8 mouse cellular contexts compared by ENCODE assay signal in the genomic region with DNA sequence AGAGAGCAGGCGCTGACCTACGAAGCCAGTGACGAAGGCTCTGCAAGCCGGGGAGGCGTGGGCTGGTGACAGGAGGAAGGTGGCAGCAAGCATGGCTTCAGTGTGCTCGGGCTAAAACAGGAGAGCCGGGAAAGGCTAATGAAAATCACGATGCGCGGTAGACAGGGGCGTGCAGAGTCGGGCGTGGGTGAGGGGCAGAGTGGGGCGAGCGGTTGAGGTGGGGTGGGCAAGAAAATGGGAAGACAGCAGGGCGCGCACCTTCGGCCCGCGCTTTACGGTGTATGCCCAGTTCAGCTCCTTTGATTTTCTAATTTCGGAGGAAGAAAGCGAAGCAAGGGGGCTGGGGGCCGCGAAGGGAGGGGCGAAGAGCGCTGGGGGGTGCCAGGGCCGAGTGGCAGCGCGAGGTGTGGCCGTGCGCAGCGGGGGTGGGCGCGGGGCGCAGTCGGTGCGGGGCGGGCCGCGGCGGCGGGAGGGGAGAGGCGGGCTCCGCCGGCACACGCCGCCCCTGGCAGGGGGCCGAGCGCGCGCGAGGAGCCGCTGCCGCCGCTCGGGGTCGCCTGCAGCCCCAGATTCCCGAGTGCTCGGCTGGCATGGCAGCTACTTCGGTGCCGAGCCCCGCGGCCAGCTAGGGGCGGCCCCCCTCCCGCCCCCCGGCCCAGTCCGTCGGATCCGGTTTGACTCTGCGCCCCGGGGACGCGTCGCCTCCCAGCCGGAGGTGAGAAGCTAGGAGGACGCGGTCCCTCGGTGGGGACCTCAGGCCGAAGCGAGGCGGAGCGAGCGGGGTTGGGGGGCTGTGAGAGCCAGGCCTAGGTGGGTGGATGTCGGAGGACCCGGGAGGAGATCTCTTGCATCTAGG. TPM values are rescaled to one million over a fixed set of nuclear protein-coding genes. Genes with fewer than 3 reads are reported as not detected.
DNase-seq lines count a peak whose midpoint lies in the region; ATAC-seq and TF ChIP-seq lines count a peak whose summit lies in the region.

TSS of gene Dlk2 (plus strand) at position 58 of the 856 bp plus-strand sequence.

- no peaks in the 10 kb centered on the region for H3K36me3 ChIP-seq in thymus, adult 2 months (ENCODE audit: control insufficient read depth, insufficient read depth, low read length)
- H3K36me3 ChIP-seq in neural tube, embryonic 15.5 days: peaks cover 17% of the 10 kb centered on the region; the same call in 1 of the 2 replicates

- TF ChIP-seq CTCF in thymus, adult 2 months (IDR thresholded peaks at IDR 0.05; ENCODE audit: borderline replicate concordance, control insufficient read depth, extremely low read depth, insufficient read depth, low read length, poor library complexity): no peak

- intact Hi-C loops in heart, postnatal 14 days (cut with DNase I): loop anchor here (1.0 to 5.0 kb wide), 2 partner anchors 31 to 565 kb away; partner anchors contain the start of gene 1600014C23Rik
- intact Hi-C loops in left cerebral cortex, postnatal 4 days (cut with DNase I): no loop called here

- peak; percentile 71 for ATAC-seq in neural tube, embryonic 15.5 days (ENCODE audit: low FRiP score)

- no peak within 1 kb of the TSS for H3K27ac ChIP-seq in thymus, adult 2 months (ENCODE audit: control insufficient read depth, insufficient read depth, low read length)
- peak within 1 kb of the TSS; percentile 89 for H3K27ac ChIP-seq in neural tube, embryonic 15.5 days (replicated peaks)

- H3K4me1 ChIP-seq in thymus, adult 2 months (replicated peaks; ENCODE audit: control insufficient read depth, insufficient read depth, low read length): peaks cover 13% of the 10 kb centered on the region
- H3K4me1 ChIP-seq in neural tube, embryonic 15.5 days: peaks cover 16% of the 10 kb centered on the region

- no peaks in the 10 kb centered on the region for H3K9me3 ChIP-seq in neural tube, embryonic 15.5 days (replicated peaks)

- peak within 1 kb of the TSS; percentile 92 for H3K4me2 ChIP-seq in neural tube, embryonic 15.5 days

- WGBS in thymus, adult 2 months: 1% methylated on average over 68 of the region's 86 CpGs
- under 1% methylated on average over 66 of the region's 86 CpGs for WGBS in neural tube, embryonic 15.5 days

- no peak for TF ChIP-seq POLR2A in thymus, adult 2 months (IDR thresholded peaks at IDR 0.05; ENCODE audit: control insufficient read depth, extremely low read depth, insufficient read depth, low read length, poor library complexity)

- DNase-seq in cerebellum, adult 18-20 months: peak; percentile 20 to 24
- no peak for DNase-seq in cerebellum, adult 8-10 months
- DNase-seq in thymus, adult 2 months: no peak
- DNase-seq in thymus, postnatal 10 days (ENCODE audit: low spot score in 2 of 2): no peak
- DNase-seq in heart, postnatal 14 days: peak; percentile 25 to 27
- DNase-seq in left cerebral cortex, postnatal 4 days: peak; percentile 21
- no peak for DNase-seq in urinary bladder, postnatal 4 days (ENCODE audit: low spot score in 2 of 2)

- peak within 1 kb of the TSS; percentile 83 for H3K9ac ChIP-seq in neural tube, embryonic 15.5 days (replicated peaks)

- H3K27me3 ChIP-seq in thymus, adult 2 months (ENCODE audit: control insufficient read depth, insufficient read depth, low read length): peaks cover 12% of the 10 kb centered on the region; the same call in 1 of the 2 replicates
- H3K27me3 ChIP-seq in neural tube, embryonic 15.5 days (replicated peaks): peaks cover 31% of the 10 kb centered on the region

- peak within 1 kb of the TSS; percentile 26 for H3K4me3 ChIP-seq in thymus, adult 2 months (ENCODE audit: control insufficient read depth, insufficient read depth, low read length)
- peak within 1 kb of the TSS; percentile 80 for H3K4me3 ChIP-seq in neural tube, embryonic 15.5 days (replicated peaks)

RNA-seq across cellular contexts. Expression of gene Dlk2, which starts in this region (rescaled TPM):
- 8.5 and 11.3 TPM in 2 replicates for polyA plus RNA-seq in thymus, adult 2 months (2012; rRNA removed)
- under 1 TPM; 0.68 to 0.84 TPM for total RNA-seq in heart, postnatal 14 days (2021)
- total RNA-seq in left cerebral cortex, postnatal 4 days (2021): 10 to 100 TPM; 54.6 to 63.8 TPM
- polyA plus RNA-seq in neural tube, embryonic 15.5 days (2015; fragmentation: Nextera tagmentation; extraction: Ambion mirVana): 24.7 and 27.4 TPM in 2 replicates

Comparison
In these comparisons a context has a peak if more than half of its experiments do, and no peak if none do; other contexts are left out.
1. RNA of gene Dlk2 (total RNA-seq): 54.6 to 63.8 TPM in left cerebral cortex, postnatal 4 days; 0.68 to 0.84 TPM in heart, postnatal 14 days; every median in the first group is over 10 times any median in the second.
2. DNase-seq: peak in cerebellum, adult 18-20 months (2 of 2) and left cerebral cortex, postnatal 4 days (single experiment); none in cerebellum, adult 8-10 months (single experiment), thymus, adult 2 months (single experiment), thymus, postnatal 10 days (0 of 2) and urinary bladder, postnatal 4 days (0 of 2).
3. Peak in DNase-seq in heart, postnatal 14 days; RNA of the gene not detected or under 1 TPM.